Mouse (Mus musculus): ENCODE results near the gene Ube2g2. TPM values are rescaled to one million over a fixed set of nuclear protein-coding genes. Genes with fewer than 3 reads are reported as not detected.
A peak's percentile ranks its signal among the peaks of the same experiment; 100 is the strongest.

The Ube2g2 gene
- polyA plus RNA-seq, 2 experiments = 19.3 to 25.3 TPM

DNA sequence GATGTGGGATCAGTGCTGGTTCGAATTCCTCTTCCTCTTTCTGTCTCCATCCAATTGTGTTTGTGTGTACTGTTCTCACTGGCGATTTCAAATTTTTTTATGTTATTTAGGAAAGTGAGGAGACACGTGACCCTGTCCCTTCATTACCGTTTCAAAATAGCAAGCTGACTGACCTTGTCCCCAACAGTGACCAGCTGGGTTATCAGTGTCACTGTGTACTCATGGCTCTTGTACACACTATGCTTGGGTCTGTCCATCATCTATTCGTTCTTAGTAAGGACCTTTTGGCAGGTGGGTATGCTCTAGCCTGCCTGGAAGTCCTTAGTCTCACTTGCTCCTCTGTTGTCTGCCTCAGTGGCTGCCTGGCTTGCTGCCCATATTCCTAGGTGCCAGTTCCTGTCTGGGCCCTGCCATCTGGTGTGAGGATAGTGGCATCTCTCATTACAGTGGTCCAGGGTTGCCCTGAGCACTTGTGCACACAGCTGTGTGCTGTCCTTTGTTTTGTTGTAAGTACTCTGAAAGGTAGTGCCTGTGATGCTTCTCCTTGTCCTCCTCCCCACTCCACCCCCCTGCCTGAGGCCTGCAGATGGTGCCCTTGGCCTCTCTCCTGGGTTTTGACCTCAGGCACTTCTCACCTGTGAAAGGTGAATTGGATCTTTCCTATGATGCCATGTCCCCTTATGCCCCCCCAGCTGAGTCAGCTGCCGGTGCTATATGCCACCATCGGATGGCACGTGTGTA is 11.7 kb upstream of the Ube2g2 start:
- Histone ChIP-seq H3K9ac (replicated peaks) (no peak overlapping the region), H3K27ac (no peak overlapping the region), H3K4me2 (ENCODE audit: low read depth) (no peak overlapping the region), H3K4me3 (ENCODE audit: insufficient read depth in 1 of 2, low read depth in 2 of 2, low read length in 2 of 2) (no peak overlapping the region), H3K27me3 (ENCODE audit: control insufficient read depth, insufficient read depth, low read length) (no peaks in the 10 kb centered on the region), H3K36me3 (replicated peaks; ENCODE audit: control insufficient read depth, insufficient read depth, low read depth) (peaks cover 35% of the 10 kb centered on the region), H3K9me3 (ENCODE audit: control insufficient read depth, low read length) (no peaks in the 10 kb centered on the region), H3K4me1 (replicated peaks; ENCODE audit: control insufficient read depth in 2 of 2, insufficient read depth in 2 of 2, low read length in 1 of 2) (peaks cover 7 to 15% of the 10 kb centered on the region in 2 experiments)
- WGBS (ENCODE audit: insufficient replicate concordance) = 77% methylated on average over 8 of the region's 8 CpGs
- no peak for ATAC-seq (ENCODE audit: insufficient read depth)
- no peak for TF ChIP-seq EP300 (IDR thresholded peaks at IDR 0.05; ENCODE audit: low read depth)
- no peak for TF ChIP-seq CTCF (IDR thresholded peaks at IDR 0.05; ENCODE audit: low read depth)
- no peak for DNase-seq (ENCODE audit: low read depth in 3 of 3, low spot score in 3 of 3)

DNA sequence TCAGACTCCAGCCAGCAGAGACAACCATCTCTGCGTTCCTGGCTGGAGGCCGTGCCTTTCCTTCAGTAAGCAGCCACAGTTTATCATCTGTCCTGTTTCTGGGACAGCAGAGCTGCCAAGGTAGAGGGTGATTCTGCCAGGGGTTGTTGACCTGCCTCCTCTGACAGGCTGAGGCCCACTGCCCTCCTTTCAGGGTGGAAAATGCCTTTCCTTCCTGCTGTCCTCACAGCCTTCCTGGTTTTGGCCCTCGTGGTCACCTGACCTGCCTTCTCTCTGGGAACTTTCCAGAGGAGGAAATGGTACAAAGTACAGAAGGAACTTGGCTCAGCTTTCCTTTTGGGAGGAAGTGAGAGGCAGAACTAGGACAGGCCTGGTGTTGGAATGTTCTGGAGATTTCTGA is 8.7 kb upstream of the Ube2g2 start:
- 53% methylated on average over 3 of the region's 3 CpGs for WGBS (ENCODE audit: insufficient replicate concordance)

DNA sequence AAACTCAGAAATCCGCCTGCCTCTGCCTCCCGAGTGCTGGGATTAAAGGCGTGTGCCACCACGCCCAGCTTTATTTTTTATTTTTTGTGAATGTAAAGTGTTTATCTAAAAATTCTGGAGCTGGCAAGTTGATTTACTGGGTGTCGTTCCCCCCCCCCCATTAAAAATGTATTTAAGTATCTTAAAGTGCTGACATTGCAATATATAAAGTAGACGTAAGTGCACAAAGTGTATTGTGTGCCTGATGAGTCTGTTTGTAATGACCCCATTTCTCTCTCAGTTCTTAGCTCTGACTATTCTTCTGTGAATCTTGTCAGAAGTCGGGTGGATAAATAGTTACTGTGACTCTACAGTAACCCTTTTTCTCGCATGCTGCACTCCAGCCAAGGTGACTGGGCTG is 6.4 kb upstream of the Ube2g2 start:
- Histone ChIP-seq H3K4me1 (replicated peaks; ENCODE audit: control insufficient read depth in 2 of 2, insufficient read depth in 2 of 2, low read length in 1 of 2) (peaks cover 0 to 6% of the 10 kb centered on the region in 2 experiments; a peak in 2 of 4 replicates), H3K36me3 (replicated peaks; ENCODE audit: control insufficient read depth, insufficient read depth, low read depth) (peaks cover 42% of the 10 kb centered on the region), H3K4me3 (ENCODE audit: insufficient read depth in 1 of 2, low read depth in 2 of 2, low read length in 2 of 2) (no peak overlapping the region), H3K27ac (no peak overlapping the region), H3K9me3 (ENCODE audit: control insufficient read depth, low read length) (no peaks in the 10 kb centered on the region), H3K27me3 (ENCODE audit: control insufficient read depth, insufficient read depth, low read length) (no peaks in the 10 kb centered on the region), H3K4me2 (ENCODE audit: low read depth) (no peak overlapping the region), H3K9ac (replicated peaks) (no peak overlapping the region)
- TF ChIP-seq EP300 (IDR thresholded peaks at IDR 0.05; ENCODE audit: low read depth) = no peak
- TF ChIP-seq CTCF (IDR thresholded peaks at IDR 0.05; ENCODE audit: low read depth) = no peak
- WGBS (ENCODE audit: insufficient replicate concordance) = 80% methylated on average over 8 of the region's 8 CpGs
- DNase-seq (ENCODE audit: low read depth in 3 of 3, low spot score in 3 of 3) = no peak
- ATAC-seq (ENCODE audit: insufficient read depth) = no peak

More for the DNA sequence above, 8.7 kb upstream of the Ube2g2 start:
- TF ChIP-seq EP300 (IDR thresholded peaks at IDR 0.05; ENCODE audit: low read depth) (no peak), CTCF (IDR thresholded peaks at IDR 0.05; ENCODE audit: low read depth) (no peak)
- Histone ChIP-seq H3K36me3 (replicated peaks; ENCODE audit: control insufficient read depth, insufficient read depth, low read depth) (peaks cover 47% of the 10 kb centered on the region), H3K27ac (no peak overlapping the region), H3K27me3 (ENCODE audit: control insufficient read depth, insufficient read depth, low read length) (no peaks in the 10 kb centered on the region), H3K4me1 (replicated peaks; ENCODE audit: control insufficient read depth in 2 of 2, insufficient read depth in 2 of 2, low read length in 1 of 2) (peaks cover 0 to 6% of the 10 kb centered on the region in 2 experiments; a peak in 2 of 4 replicates), H3K9me3 (ENCODE audit: control insufficient read depth, low read length) (no peaks in the 10 kb centered on the region), H3K4me2 (ENCODE audit: low read depth) (no peak overlapping the region), H3K9ac (replicated peaks) (no peak overlapping the region), H3K4me3 (ENCODE audit: insufficient read depth in 1 of 2, low read depth in 2 of 2, low read length in 2 of 2) (no peak overlapping the region)
- DNase-seq (ENCODE audit: low read depth in 3 of 3, low spot score in 3 of 3) (no peak), ATAC-seq (ENCODE audit: insufficient read depth) (0 out of 2 replicates have a peak, but pooled peaks have one; percentile 17)

DNA sequence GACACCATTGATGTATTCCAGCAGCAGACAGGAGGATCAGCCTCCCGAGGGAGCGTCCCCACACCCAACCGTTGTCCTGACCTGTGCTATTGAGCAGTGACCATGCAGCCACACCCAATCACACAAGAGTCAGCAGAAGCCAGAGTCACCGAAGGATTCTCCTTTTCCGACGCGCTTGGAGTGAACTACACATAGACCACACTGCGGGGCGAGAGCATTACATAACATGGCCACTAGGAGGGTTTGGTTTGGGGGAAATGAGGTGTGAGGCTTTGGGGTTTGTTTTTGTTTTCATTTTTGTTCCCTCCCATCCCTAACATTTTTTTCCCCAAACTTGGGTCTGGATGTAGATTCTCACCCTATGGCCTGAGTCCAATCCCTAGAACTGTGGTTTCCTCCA is 5.9 kb upstream of the Ube2g2 start:
- no peak for DNase-seq (ENCODE audit: low read depth in 3 of 3, low spot score in 3 of 3)
- H3K9ac ChIP-seq (replicated peaks) = no peak overlapping the region
- TF ChIP-seq EP300 (IDR thresholded peaks at IDR 0.05; ENCODE audit: low read depth) (no peak), CTCF (IDR thresholded peaks at IDR 0.05; ENCODE audit: low read depth) (peak; percentile 42)
- H3K4me2 ChIP-seq (ENCODE audit: low read depth) = no peak overlapping the region
- H3K27ac ChIP-seq = no peak overlapping the region
- 88% methylated on average over 9 of the region's 9 CpGs for WGBS (ENCODE audit: insufficient replicate concordance)
- H3K9me3 ChIP-seq (ENCODE audit: control insufficient read depth, low read length) = no peaks in the 10 kb centered on the region
- H3K4me1 ChIP-seq (replicated peaks; ENCODE audit: control insufficient read depth in 2 of 2, insufficient read depth in 2 of 2, low read length in 1 of 2) = peaks cover under 1 to 6% of the 10 kb centered on the region in 2 experiments; a peak in 2 of 4 replicates
- H3K4me3 ChIP-seq (ENCODE audit: insufficient read depth in 1 of 2, low read depth in 2 of 2, low read length in 2 of 2) = no peak overlapping the region
- no peak for ATAC-seq (ENCODE audit: insufficient read depth)
- H3K36me3 ChIP-seq (replicated peaks; ENCODE audit: control insufficient read depth, insufficient read depth, low read depth) = peaks cover 37% of the 10 kb centered on the region
- H3K27me3 ChIP-seq (ENCODE audit: control insufficient read depth, insufficient read depth, low read length) = no peaks in the 10 kb centered on the region

DNA sequence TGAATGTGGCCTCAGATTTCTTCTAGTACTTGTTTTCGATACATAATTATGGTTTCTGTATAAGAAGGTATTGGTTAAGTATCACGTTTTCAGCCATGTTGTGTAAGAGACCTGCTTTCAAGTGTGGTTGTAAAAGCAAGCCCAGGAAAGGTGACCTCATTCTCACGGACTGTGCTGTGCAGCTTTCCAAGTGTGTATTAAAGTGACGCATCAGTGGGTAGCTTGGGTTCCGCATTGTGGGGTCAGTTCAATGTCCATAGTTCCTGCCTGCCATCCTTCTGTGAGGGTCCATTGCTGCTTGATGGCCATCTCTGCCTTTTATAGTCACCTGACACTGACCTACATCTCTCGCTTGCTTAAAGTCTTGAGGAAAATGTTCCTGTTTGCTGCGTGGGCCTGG is 5.1 kb upstream of the Ube2g2 start:
- Histone ChIP-seq H3K9ac (replicated peaks) (no peak overlapping the region), H3K4me3 (ENCODE audit: insufficient read depth in 1 of 2, low read depth in 2 of 2, low read length in 2 of 2) (no peak overlapping the region), H3K36me3 (replicated peaks; ENCODE audit: control insufficient read depth, insufficient read depth, low read depth) (peaks cover 32% of the 10 kb centered on the region), H3K27ac (no peak overlapping the region), H3K27me3 (ENCODE audit: control insufficient read depth, insufficient read depth, low read length) (no peaks in the 10 kb centered on the region), H3K4me2 (ENCODE audit: low read depth) (no peak overlapping the region), H3K9me3 (ENCODE audit: control insufficient read depth, low read length) (no peaks in the 10 kb centered on the region), H3K4me1 (replicated peaks; ENCODE audit: control insufficient read depth in 2 of 2, insufficient read depth in 2 of 2, low read length in 1 of 2) (peaks cover 7 to 12% of the 10 kb centered on the region in 2 experiments; a peak in 3 of 4 replicates)
- ATAC-seq (ENCODE audit: insufficient read depth) = no peak
- 79% methylated on average over 7 of the region's 7 CpGs for WGBS (ENCODE audit: insufficient replicate concordance)
- TF ChIP-seq EP300 (IDR thresholded peaks at IDR 0.05; ENCODE audit: low read depth) = no peak
- no peak for TF ChIP-seq CTCF (IDR thresholded peaks at IDR 0.05; ENCODE audit: low read depth)
- no peak for DNase-seq (ENCODE audit: low read depth in 3 of 3, low spot score in 3 of 3)

All from liver, embryonic 14.5 days (tissue).